Mouse (Mus musculus) cortical plate, adult 2 months (tissue): Measurements from ENCODE around the gene Nipsnap3b. TPM values are rescaled to one million over a fixed set of nuclear protein-coding genes. Genes with fewer than 3 reads are reported as not detected.

ENCODE experiments used
- H3K27ac ChIP-seq: fragments of 200-500 bp; 2 replicates; pipeline ENCODE4 v1.5.1; 2012; ENCODE audit warnings: low read length, control low read depth, inconsistent platforms; ENCODE audit not compliant: insufficient read depth
- H3K4me1 ChIP-seq: fragments of 200-500 bp; 2 replicates; pipeline ENCODE4 v1.6.1; 2011; ENCODE audit warnings: low read length; ENCODE audit not compliant: control insufficient read depth, insufficient read depth
- H3K4me3 ChIP-seq: fragments of 200-500 bp; 2 replicates; pipeline ENCODE4 v1.5.1; 2011; ENCODE audit warnings: mild to moderate bottlenecking, low read length, control low read depth; ENCODE audit not compliant: insufficient read depth
- CTCF ChIP-seq: fragments of 200-500 bp; IDR thresholded peaks from 2 replicates; pipeline ENCODE4 v1.5.1; 2011; ENCODE audit warnings: mild to moderate bottlenecking, control low read depth, low read length; ENCODE audit not compliant: insufficient read depth; ENCODE audit errors: extremely low read depth
- POLR2A ChIP-seq: fragments of 200-500 bp; IDR thresholded peaks from 2 replicates; pipeline ENCODE4 v1.6.1; 2011; ENCODE audit warnings: mild to moderate bottlenecking, low read length, control low read depth; ENCODE audit not compliant: insufficient read depth; ENCODE audit errors: extremely low read depth
- polyA plus RNA-seq: library from polyadenylated mRNA; depleted of rRNA; stranded (reverse); fragments of >200 nt; gene quantifications from 2 replicates; pipeline ENCODE4 v1.2.3, GENCODE M21; 2012; rRNA removed

Gene Nipsnap3b
- polyA plus RNA-seq, result 16.3 and 17.0 TPM in 2 replicates

DNA sequence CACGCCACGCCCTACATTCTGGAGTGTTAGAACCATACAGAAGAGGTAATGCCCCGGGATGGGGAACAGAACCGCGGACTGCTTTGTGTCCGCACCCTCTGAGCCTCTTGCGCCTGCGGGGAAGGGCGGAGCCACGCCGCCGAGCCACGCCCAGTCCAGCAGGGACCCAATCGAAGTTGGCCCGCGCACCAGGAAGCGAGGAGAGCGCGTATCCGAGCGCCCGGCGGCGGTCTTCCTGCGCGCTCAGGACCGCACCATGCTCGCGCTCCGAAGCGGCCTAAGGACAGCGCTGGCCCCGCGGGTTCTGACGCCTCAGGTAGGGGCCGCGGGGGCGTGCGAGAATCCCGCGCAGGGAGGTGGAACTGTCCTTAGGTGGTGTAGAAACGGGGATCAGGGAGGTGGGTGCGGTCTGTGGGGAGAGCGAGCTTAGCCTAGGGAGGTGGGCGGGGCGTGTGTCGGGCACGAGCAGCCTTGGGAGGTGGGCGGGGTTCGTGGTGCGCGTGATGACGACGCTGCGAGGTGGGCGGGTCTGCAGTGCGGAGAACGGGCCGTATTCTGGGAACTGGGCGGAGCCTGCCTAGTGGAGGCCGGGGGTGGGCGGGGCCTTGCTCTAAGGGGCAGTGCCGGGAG, at the start of gene Nipsnap3b:
Gene Nipsnap3b (plus strand): TSS at position 149 of the 630 bp plus-strand sequence.
- TF ChIP-seq POLR2A (peak; percentile 55; the same call in 1 of the 2 replicates), CTCF (no peak)
- H3K27ac ChIP-seq, result no peak within 1 kb of the TSS

DNA sequence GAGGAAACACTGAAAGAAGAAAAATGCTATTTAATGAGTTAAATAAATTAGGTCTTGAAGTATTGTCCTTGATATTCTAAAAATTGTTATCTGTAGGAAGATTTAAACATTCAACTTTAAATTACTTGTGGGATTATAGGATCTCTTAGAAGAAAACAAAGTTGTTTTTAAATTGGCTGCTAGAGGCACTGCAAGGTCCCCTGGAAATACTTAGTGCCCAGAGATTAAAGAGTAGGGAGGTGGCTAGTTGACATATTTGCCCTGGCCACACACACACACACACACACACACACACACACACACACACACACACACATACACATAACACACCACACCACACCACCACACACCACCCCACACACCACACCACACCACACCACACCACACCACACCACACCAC, 47.4 kb upstream of the Nipsnap3b start, which contains the start of gene Olfr270:
Gene Olfr270 (plus strand): TSS at position 301 of the 400 bp plus-strand sequence.
- TF ChIP-seq POLR2A (no peak), CTCF (no peak)
- H3K4me3 ChIP-seq, result no peak within 1 kb of the TSS

More for the DNA sequence above, at the start of gene Nipsnap3b:
- H3K4me1 ChIP-seq, result no peaks in the 10 kb centered on the region
- peak within 1 kb of the TSS; percentile 45 for H3K4me3 ChIP-seq

DNA sequence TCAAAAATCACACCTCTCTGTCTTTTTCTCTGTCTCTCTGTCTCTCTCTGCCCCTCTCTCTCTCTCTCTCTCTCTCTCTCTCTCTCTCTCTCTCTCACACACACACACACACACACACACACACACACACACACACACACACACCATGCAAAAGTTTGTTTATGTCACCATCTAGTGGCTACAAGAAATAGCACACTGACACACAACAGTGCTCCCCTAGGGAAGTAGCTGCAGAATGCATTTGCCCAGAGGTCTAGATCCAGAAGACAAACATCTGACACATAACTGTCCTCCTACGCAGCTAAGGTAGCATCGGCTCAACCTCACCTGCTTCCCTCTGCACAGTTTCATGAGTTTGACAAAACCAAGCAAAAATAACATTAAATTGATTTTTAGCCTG, 26.5 kb upstream of the Nipsnap3b start:
- Histone ChIP-seq H3K4me1 (no peaks in the 10 kb centered on the region), H3K4me3 (no peak overlapping the region), H3K27ac (no peak overlapping the region)
- TF ChIP-seq POLR2A (no peak), CTCF (peak; percentile 46)

More for the DNA sequence above, 47.4 kb upstream of the Nipsnap3b start, which contains the start of gene Olfr270:
- Histone ChIP-seq H3K4me1 (no peaks in the 10 kb centered on the region), H3K27ac (no peak within 1 kb of the TSS)

DNA sequence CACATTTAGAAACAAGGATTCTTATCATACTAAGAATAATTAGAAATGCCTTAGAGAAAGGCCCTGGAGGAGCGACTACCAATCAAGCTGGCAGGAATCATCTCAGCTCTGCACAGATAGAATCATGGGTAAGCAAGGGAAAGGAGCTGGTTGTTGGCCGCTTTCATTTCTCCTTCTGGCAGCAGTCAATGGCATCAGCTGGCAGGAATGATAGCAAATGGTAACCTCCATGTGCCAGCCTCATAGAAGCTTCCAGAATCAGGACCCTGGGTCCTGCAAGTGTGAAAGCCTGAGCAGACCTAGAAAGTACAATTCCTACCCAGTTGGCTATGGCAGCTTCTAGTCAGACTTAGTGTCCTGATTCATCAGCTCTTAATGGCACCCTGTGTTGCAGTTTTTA, 25.4 kb upstream of the Nipsnap3b start:
- no peaks in the 10 kb centered on the region for H3K4me1 ChIP-seq
- no peak overlapping the region for H3K4me3 ChIP-seq
- TF ChIP-seq POLR2A (no peak), CTCF (no peak)
- H3K27ac ChIP-seq, result no peak overlapping the region

DNA sequence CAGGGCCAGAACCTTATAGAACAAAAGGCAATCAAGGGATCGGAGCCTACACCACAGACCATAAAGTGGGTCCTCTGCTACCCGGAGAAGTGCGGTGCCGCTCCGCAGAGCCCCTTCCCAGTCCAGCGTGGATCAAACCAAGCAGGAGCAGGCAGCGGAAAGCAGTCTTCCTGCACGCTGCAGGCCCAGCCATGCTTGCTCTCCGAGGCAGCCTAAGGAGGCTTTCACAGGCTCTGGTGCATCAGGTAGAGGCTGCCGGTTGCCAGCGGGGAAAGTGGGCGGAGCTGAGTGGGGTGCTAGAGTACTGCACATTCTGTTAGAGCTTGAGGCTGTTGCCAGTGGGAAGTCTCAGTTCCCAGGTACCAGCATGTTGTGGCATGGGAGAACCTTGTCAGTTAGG, 22.4 kb upstream of the Nipsnap3b start, which contains the start of gene Nipsnap3a:
Gene Nipsnap3a (plus strand): TSS at position 25 of the 400 bp plus-strand sequence.
- no peak for TF ChIP-seq POLR2A
- Histone ChIP-seq H3K4me3 (no peak within 1 kb of the TSS), H3K4me1 (no peaks in the 10 kb centered on the region), H3K27ac (no peak within 1 kb of the TSS)

DNA sequence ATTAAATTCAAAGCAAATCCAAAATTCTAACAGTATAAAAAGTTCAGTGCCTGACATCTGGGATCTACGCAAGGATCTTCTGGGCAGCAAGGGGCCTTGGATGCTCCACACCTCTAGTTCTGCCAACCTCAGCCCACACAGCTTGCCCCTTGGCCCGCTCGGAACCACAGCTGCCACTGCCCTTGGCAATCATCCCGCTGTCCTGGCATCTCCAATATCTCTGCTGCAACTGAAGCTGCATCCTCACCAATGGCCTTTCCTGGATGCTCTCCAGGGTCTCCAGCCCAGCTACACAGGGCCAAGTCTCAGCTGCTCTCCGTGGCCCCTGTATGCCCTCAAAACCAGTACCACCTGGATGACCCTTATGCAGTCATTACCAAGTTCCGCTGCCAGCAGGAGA, 12.2 kb upstream of the Nipsnap3b start:
- no peak overlapping the region for H3K4me3 ChIP-seq
- no peak overlapping the region for H3K27ac ChIP-seq
- TF ChIP-seq CTCF (no peak), POLR2A (no peak)
- no peaks in the 10 kb centered on the region for H3K4me1 ChIP-seq

GRCm38 (mm10) chr4:53000154-53000553, 11.5 kb upstream of the Nipsnap3b start:
- TF ChIP-seq POLR2A, result no peak
- no peak for TF ChIP-seq CTCF
- no peak overlapping the region for H3K27ac ChIP-seq
- H3K4me3 ChIP-seq, result no peak overlapping the region
- no peaks in the 10 kb centered on the region for H3K4me1 ChIP-seq

GRCm38 (mm10) chr4:53009183-53009582, 2.5 kb upstream of the Nipsnap3b start:
- TF ChIP-seq CTCF, result no peak
- TF ChIP-seq POLR2A, result no peak
- Histone ChIP-seq H3K4me3 (no peak overlapping the region), H3K27ac (no peak overlapping the region), H3K4me1 (no peaks in the 10 kb centered on the region)

DNA sequence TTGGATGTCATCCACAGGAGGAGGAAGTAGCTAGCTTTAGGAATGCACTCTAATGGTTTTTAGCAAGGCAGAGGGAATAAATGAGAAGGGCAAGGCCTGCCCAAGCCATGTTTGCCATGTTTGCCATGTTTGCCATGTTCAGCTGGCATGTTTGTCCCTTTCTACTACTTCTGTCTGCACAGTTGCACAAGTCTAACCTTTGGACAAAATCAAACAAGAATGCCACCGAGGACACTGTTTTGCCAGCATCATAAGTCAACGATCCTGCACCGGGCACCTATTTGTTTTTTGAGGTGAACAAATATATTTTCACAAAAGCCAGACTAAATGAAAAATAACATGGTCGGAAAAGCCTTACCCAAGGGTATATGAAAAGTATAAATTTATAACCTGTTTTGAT, 1.8 kb upstream of the Nipsnap3b start:
- no peak overlapping the region for H3K27ac ChIP-seq
- H3K4me3 ChIP-seq, result no peak overlapping the region
- no peaks in the 10 kb centered on the region for H3K4me1 ChIP-seq
- TF ChIP-seq CTCF, result no peak
- TF ChIP-seq POLR2A, result no peak

- Histone ChIP-seq H3K27ac (no peak overlapping the region), H3K4me3 (no peak overlapping the region), H3K4me1 (no peaks in the 10 kb centered on the region)
- no peak for TF ChIP-seq POLR2A
- no peak for TF ChIP-seq CTCF
These were observed 2.7 kb downstream of the Nipsnap3b start for GRCm38 (mm10) chr4:53014421-53014820.
